Mouse (Mus musculus): Measurements from ENCODE around the gene Foxn3. TPM values are rescaled to one million over a fixed set of nuclear protein-coding genes. Genes with fewer than 3 reads are reported as not detected.

The Foxn3 gene
- polyA plus RNA-seq, 1 experiment, result 28.9 TPM

DNA sequence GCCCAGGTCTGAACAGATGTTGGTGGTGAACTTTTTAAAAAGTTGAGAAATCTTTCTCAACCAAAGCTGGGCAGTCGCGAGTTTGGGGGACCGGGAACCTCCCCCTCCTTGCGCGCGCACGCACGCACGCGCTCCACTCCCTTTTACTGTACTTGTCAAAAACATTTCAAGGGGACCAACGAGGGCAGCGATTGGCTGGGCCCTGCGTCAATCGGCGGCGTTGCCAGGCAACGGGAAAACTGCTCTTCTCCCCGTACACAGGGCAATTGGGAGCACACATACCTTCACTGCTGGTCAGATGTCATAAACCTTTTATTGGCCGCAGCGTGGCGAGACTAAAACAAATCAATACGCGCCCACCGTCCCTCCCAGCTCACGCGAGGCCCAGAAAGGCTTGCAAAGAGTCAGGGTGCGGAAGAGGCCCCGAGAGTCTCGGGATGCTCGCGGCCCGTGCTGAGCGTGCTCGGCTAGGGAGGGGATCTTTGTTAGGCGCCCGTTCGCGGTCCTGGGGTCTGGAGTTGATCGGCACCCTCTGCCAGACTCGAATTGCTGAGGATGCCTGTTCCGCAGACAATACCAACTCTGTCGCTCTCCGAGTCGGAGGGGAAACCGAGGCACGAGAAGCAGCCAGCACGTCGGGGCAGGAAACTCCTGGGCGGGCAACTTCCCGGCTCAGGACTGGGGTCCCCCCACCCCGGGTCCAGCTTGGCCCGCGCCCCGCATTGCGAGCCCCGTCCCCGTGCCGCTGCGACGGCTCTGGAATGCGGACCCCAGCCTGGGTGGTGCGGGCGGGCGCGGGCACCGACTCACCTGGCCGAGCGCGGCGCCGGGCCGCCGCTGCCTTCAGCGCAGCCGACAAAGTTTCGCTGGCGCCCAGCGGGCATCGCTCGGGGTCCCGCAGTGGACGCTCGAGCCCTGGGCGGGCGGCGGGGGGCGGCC is 171.2 kb downstream of the Foxn3 start:
- Histone ChIP-seq H3K4me3 (ENCODE audit: insufficient read depth, low read depth, low read length) (peak overlapping the region; percentile 93), H3K4me1 (ENCODE audit: control insufficient read depth, insufficient read depth, insufficient read length, low read length) (peaks cover 7% of the 10 kb centered on the region; the same call in 1 of the 2 replicates)

DNA sequence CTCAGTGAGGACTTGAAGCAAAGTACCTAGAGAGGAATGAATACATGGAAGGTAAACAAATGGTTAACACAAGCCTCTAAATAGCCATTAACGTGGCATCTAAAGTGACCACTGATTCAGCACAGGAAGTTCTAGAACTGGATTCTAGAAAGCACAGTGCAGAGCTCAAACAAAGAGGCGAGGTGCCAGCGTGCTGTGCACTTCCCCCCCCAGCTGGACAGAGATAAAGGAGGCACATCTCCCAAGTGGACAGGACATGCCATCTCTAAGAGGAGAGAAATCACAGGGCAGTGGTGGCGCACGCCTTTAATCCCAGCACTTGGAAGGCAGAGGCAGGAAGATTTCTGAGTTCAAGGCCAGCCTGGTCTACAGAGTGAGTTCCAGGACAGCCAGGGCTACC is 173.0 kb downstream of the Foxn3 start:
- Histone ChIP-seq H3K27ac (replicated peaks; ENCODE audit: low read depth, low read length) (no peak overlapping the region), H3K4me1 (ENCODE audit: control insufficient read depth, insufficient read depth, insufficient read length, low read length) (peaks cover 18% of the 10 kb centered on the region), H3K4me3 (ENCODE audit: insufficient read depth, low read depth, low read length) (no peak overlapping the region)

More for the DNA sequence above, 171.2 kb downstream of the Foxn3 start:
- H3K27ac ChIP-seq (replicated peaks; ENCODE audit: low read depth, low read length), result peak overlapping the region; percentile 49

- Histone ChIP-seq H3K27ac (replicated peaks; ENCODE audit: low read depth, low read length) (no peak overlapping the region), H3K4me3 (ENCODE audit: insufficient read depth, low read depth, low read length) (no peak overlapping the region), H3K4me1 (ENCODE audit: control insufficient read depth, insufficient read depth, insufficient read length, low read length) (peaks cover 21% of the 10 kb centered on the region)
Observed at GRCm38 (mm10) chr12:99389244-99389643, 174.1 kb downstream of the Foxn3 start.

DNA sequence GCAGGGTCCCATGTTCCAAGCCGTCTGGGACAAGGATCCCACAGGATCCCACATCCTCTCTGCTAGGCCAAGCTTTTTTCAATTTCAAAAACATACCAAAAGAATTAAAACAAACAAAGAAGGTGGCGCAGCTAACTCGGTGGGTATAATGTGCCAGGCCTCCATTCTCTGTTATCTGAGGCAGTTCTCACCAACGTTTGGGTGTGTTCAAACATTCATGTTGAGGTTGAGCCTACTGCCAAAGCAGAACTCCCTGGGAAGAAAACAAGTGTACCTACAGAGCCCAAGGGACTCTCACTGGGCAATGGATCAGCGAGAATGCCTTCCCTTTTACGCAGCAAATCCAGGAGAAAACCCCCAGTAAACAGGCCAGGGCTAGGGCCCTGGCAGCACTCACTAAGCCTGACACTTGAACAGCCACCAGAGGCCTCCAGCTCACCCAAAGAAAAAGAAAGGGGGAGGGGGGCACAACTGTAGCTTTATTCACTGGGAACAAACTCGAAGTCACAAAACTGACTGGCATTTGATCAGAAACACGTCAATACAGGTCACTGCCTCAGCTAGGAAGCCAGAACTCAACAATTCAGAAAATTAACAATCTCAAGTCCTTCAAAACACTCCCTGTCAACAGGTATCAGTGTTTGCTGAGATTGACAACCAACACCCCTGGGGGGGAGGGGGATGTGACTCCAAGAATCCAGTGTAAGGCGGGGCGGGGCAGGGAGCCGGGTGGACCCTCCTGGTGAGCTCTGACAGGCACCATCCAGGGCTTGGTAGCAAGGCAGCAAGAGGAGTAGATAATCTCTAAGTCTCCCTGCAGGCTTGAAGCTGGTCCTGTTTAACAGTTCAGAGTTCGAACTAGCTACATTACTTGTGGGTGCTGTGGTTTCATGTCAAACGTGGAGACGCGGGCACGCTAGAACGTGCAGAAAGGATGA is 177.2 kb downstream of the Foxn3 start:
- H3K27ac ChIP-seq (replicated peaks; ENCODE audit: low read depth, low read length), result peak overlapping the region; percentile 68
- no peak overlapping the region for H3K4me3 ChIP-seq (ENCODE audit: insufficient read depth, low read depth, low read length)
- peaks cover 17% of the 10 kb centered on the region for H3K4me1 ChIP-seq (ENCODE audit: control insufficient read depth, insufficient read depth, insufficient read length, low read length)

- peak overlapping the region; percentile 68 for H3K27ac ChIP-seq (replicated peaks; ENCODE audit: low read depth, low read length)
- peaks cover 19% of the 10 kb centered on the region for H3K4me1 ChIP-seq (ENCODE audit: control insufficient read depth, insufficient read depth, insufficient read length, low read length)
- H3K4me3 ChIP-seq (ENCODE audit: insufficient read depth, low read depth, low read length), result no peak overlapping the region
Observed at GRCm38 (mm10) chr12:99385073-99385472, 178.3 kb downstream of the Foxn3 start.

DNA sequence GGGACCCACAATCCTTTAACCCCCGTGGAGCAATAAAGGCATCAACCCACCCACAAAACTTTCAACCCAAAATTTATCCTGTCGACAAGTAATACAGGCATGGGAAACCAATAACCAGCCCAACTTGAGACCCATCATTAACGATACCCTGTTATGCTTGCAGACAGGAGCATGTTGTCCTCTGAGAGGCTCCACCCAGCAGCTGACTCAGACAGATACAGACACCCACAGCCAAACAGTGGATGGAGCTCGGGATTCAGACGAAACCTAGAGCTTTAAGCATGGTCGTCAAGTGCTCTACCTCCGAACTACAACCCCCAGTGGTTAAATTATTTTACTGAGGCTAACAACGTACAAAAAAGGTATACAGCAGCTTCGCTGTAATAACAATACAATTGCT is 182.1 kb downstream of the Foxn3 start:
- Histone ChIP-seq H3K4me3 (ENCODE audit: insufficient read depth, low read depth, low read length) (no peak overlapping the region), H3K27ac (replicated peaks; ENCODE audit: low read depth, low read length) (no peak overlapping the region), H3K4me1 (ENCODE audit: control insufficient read depth, insufficient read depth, insufficient read length, low read length) (peaks cover 25% of the 10 kb centered on the region)

GRCm38 (mm10) chr12:99380855-99381262 is 182.5 kb downstream of the Foxn3 start:
- Histone ChIP-seq H3K4me3 (ENCODE audit: insufficient read depth, low read depth, low read length) (no peak overlapping the region), H3K4me1 (ENCODE audit: control insufficient read depth, insufficient read depth, insufficient read length, low read length) (peaks cover 23% of the 10 kb centered on the region), H3K27ac (replicated peaks; ENCODE audit: low read depth, low read length) (no peak overlapping the region)

DNA sequence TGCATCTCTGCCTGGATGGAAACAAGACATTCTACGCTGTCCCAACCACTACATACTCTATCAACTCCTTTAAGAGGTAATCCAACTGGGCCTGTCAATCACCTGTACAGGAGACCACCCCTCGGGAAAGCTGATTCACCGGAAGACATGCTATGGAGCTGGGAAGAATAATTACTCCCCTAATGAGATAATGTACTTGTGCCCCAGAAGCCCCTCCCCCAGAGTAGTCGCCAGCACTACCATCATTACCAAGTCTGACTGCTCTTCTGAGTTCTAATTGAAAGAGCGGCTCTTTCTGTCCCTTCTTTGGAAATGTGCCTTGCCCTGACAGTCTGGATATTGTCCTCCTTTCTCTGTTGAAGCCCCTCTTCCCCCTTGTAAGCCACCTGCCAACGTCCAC is 183.3 kb downstream of the Foxn3 start:
- Histone ChIP-seq H3K4me3 (ENCODE audit: insufficient read depth, low read depth, low read length) (no peak overlapping the region), H3K27ac (replicated peaks; ENCODE audit: low read depth, low read length) (no peak overlapping the region), H3K4me1 (ENCODE audit: control insufficient read depth, insufficient read depth, insufficient read length, low read length) (peaks cover 18% of the 10 kb centered on the region)

DNA sequence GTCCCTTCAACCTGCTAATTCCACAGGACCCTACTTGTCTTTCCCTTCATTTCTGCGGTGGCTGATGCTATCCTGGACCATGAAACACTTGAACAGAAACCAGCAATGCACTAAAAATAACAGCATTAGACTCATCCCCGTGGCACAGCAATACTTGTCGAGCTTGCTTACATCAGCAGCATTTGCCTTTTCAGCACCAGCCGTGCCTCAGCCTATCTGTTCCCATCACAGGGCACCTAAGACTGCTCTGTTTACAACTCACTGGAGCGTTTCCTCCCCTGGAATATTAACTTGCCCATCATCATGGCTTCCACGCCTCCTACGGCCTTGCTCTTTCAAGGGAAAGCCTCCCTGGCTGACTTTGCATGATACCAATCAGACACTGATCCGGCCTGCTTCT is 185.1 kb downstream of the Foxn3 start:
- Histone ChIP-seq H3K27ac (replicated peaks; ENCODE audit: low read depth, low read length) (no peak overlapping the region), H3K4me3 (ENCODE audit: insufficient read depth, low read depth, low read length) (no peak overlapping the region), H3K4me1 (ENCODE audit: control insufficient read depth, insufficient read depth, insufficient read length, low read length) (peaks cover 22% of the 10 kb centered on the region)

- H3K4me1 ChIP-seq (ENCODE audit: control insufficient read depth, insufficient read depth, insufficient read length, low read length), result peaks cover 22% of the 10 kb centered on the region
Observed at GRCm38 (mm10) chr12:99377705-99378104, 185.7 kb downstream of the Foxn3 start.

GRCm38 (mm10) chr12:99377069-99377468 is 186.3 kb downstream of the Foxn3 start:
- no peak overlapping the region for H3K4me3 ChIP-seq (ENCODE audit: insufficient read depth, low read depth, low read length)
- H3K27ac ChIP-seq (replicated peaks; ENCODE audit: low read depth, low read length), result no peak overlapping the region
- H3K4me1 ChIP-seq (ENCODE audit: control insufficient read depth, insufficient read depth, insufficient read length, low read length), result peaks cover 22% of the 10 kb centered on the region

More at GRCm38 (mm10) chr12:99377705-99378104, 185.7 kb downstream of the Foxn3 start:
- H3K27ac ChIP-seq (replicated peaks; ENCODE audit: low read depth, low read length), result no peak overlapping the region
- no peak overlapping the region for H3K4me3 ChIP-seq (ENCODE audit: insufficient read depth, low read depth, low read length)

GRCm38 (mm10) chr12:99375878-99376454 is 187.4 kb downstream of the Foxn3 start:
- no peak overlapping the region for H3K4me3 ChIP-seq (ENCODE audit: insufficient read depth, low read depth, low read length)
- H3K4me1 ChIP-seq (ENCODE audit: control insufficient read depth, insufficient read depth, insufficient read length, low read length), result peaks cover 19% of the 10 kb centered on the region
- no peak overlapping the region for H3K27ac ChIP-seq (replicated peaks; ENCODE audit: low read depth, low read length)

- Histone ChIP-seq H3K4me3 (ENCODE audit: insufficient read depth, low read depth, low read length) (no peak overlapping the region), H3K4me1 (ENCODE audit: control insufficient read depth, insufficient read depth, insufficient read length, low read length) (peaks cover 23% of the 10 kb centered on the region), H3K27ac (replicated peaks; ENCODE audit: low read depth, low read length) (0 out of 2 replicates have a peak overlapping the region, but pooled peaks have one; percentile 3)
Observed at GRCm38 (mm10) chr12:99375426-99375825, 188.0 kb downstream of the Foxn3 start.

DNA sequence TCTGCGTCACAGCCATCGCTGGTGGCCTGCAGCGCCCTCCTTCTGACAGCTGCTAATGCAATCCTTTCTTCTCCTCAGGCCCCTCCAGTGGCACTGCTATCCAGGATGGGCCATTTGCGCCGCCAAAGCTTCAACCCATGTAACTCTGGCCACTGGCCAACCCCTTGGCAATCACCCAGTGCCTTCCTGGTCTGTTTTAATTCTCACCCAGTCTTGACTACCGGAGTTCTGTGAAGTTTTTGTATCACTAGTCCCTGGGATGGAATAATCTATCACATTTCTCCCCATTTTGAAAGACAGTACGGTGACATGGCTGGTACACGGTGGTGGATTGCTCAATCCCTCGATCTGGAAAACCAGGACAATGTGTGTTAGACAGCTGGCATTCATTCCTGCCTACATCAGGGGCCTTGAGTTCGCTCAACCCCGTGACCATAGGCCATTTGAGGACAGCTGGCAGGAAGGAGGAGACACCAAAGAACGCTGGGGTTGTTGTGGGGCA is 189.2 kb downstream of the Foxn3 start:
- Histone ChIP-seq H3K4me1 (ENCODE audit: control insufficient read depth, insufficient read depth, insufficient read length, low read length) (peaks cover 35% of the 10 kb centered on the region), H3K4me3 (ENCODE audit: insufficient read depth, low read depth, low read length) (no peak overlapping the region), H3K27ac (replicated peaks; ENCODE audit: low read depth, low read length) (peak overlapping the region; percentile 78)

Data from brown adipose tissue, adult 24 weeks (tissue).